Mouse (Mus musculus): ENCODE measurements around the gene 9130023H24Rik.

Gene 9130023H24Rik

DNA sequence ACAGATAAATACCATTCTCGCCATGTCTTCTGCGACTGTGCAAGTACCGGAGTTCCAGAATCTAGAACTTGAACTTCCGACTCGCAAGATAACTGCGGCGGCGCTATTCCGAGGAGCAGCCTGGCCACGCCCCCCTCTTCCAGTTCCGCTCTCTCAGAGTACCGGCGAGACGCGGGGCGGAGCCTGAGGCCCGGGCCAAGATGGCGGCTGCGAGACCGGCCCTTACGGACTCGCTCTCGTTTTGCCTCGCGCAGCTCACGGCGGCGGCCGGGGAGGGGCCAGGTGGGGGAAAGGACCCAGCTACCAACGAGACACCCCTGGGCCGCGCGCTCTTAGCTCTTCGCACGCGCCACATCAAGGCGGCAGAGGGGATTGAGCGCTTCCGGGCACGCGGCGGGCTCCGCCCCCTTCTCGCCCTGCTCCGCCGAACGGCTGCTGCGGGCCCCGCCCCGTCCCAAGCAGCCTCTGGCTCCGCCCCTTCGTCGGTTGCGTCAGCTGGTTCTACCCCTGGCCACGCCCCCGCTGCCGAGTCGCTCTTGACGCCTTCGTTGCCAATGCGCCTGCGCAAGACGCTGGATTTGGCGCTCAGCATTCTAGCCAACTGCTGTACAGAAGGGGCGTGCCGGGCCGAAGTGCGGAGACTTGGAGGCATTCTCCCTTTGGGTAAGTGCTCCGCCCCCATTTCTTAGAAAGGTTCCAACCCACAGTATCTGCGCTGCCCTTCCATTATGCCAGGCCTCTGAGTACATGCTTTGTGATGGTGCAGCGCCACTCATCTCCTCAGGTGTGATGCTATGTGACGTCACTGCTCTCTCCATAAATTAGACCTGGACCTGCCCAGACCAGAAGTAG, at the start of gene 9130023H24Rik:
9130023H24Rik (minus strand) TSS at position 105 of the 852 bp plus-strand sequence.
- DNase-seq (ENCODE audit: low spot score in 2 of 2): peak; percentile 99

DNA sequence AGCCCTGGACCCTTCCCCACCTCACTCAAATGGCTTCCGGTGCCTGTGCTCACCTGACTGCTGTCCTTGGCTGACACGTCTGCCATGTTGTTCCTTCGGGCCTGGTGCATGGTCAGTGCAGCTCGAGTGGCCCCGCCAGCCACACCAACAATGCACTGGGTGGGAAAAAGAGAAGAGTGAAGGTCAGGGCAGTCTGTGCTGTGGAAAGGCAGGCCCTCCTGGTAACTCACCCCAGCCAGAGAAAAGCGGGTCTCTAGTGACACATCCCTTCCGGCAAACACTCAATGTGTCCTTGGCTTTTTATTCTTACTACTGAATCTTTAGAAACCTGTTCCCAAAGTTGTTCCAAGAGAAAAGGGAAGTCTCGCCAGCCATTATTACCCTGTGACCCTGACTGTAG, 47.2 kb upstream of the 9130023H24Rik start:
- DNase-seq (ENCODE audit: low spot score in 2 of 2): no peak

GRCm38 (mm10) chr7:128284047-128284446, 46.2 kb upstream of the 9130023H24Rik start:
- no peak for DNase-seq (ENCODE audit: low spot score in 2 of 2)

DNA sequence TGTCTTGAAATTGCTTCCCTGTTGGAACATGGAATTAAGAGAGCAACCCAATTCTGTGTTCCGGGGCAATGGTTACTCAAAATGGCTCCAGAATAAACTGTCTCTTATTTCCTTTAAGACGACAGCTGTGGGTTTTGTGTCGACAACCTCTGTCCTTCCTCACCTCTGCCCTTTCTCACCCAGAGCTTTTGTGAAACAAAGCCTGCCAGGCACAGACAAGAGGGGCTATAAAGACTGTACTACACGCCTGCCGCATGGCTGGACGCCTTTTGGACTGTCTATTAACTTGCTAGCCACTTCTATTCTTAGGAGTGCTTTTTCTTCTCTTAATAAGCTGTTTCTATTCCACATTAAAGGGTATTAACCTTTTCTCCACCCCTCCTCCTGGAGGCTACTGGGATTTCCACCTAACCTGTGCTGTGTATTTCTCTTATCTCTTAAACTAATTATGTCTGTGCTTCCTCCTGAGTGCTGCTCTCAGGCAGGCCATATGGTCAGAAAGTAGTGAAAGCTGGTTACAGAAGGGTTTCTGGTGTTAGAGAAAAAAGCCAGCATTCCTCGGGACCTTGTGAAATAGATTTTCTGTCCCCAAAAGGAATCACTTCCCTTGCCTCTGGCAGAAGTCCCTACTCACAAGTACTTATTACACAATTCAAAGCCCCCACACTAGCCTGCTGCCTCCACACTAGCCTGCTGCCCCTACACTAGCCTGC, 44.9 kb upstream of the 9130023H24Rik start:
- no peak for DNase-seq (ENCODE audit: low spot score in 2 of 2)

DNA sequence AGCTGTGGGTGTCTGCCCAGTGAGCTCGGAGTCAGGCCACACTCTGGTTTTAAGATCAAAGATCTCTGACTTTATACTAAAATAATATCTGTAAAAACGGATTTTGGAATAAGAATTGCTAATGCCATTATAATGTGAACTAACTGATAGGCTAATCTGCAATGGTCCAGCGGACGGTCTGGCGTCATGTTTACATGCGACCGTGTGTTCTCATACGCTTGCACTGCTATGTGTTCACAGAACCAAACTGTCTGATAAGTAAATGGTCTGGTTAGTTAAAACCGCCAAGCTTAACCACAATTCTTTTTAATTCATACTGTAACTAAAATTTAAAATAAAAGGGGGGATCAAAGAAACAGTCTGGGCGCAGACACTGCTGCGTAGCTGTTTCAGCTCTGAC, 43.9 kb upstream of the 9130023H24Rik start:
- no peak for DNase-seq (ENCODE audit: low spot score in 2 of 2)

- DNase-seq (ENCODE audit: low spot score in 2 of 2): no peak
Observed at GRCm38 (mm10) chr7:128279750-128280149, 41.9 kb upstream of the 9130023H24Rik start.

DNA sequence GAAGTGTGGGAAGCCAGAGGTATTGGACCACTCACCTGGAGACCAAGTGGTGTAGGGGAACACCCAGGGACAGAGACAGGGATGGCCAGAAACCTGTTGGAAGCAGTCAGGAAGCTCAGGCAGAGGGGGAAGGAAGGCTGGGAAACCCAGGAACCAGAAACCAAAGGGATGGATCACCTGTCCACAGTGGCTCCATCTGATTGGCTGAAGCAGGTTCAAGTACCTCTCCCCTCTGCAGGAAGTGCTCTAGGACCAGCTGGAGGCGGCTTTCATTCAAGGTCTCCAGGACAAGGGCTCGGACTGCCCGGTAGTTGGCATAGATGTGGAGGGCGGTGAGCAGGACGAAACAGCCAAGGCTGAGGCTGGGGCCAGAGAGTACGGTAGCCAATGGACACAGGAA, 38.2 kb upstream of the 9130023H24Rik start:
- DNase-seq (ENCODE audit: low spot score in 2 of 2): no peak

- no peak for DNase-seq (ENCODE audit: low spot score in 2 of 2)
Observed at GRCm38 (mm10) chr7:128271496-128271895, 33.7 kb upstream of the 9130023H24Rik start.

- DNase-seq (ENCODE audit: low spot score in 2 of 2): no peak
Observed at GRCm38 (mm10) chr7:128270431-128270850, 32.6 kb upstream of the 9130023H24Rik start.

DNA sequence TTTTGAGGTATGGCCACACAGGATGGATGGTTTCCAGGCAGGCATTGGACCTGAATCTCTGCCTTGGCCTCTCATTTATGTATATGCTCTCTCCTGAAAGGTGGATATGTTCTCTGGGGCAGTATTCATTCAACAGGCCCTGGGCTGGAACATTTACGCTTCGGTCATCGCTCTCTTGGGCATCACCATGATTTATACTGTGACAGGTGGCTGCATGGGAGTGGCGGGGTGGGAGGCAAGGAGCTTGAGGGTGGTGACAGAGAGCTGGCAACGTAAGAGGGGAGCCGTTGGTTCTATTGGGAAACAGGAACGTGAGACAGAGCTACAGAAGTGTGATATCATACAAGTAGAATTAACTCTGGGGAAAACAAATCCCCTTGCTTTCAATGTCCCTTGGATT, 30.0 kb upstream of the 9130023H24Rik start:
- no peak for DNase-seq (ENCODE audit: low spot score in 2 of 2)

DNA sequence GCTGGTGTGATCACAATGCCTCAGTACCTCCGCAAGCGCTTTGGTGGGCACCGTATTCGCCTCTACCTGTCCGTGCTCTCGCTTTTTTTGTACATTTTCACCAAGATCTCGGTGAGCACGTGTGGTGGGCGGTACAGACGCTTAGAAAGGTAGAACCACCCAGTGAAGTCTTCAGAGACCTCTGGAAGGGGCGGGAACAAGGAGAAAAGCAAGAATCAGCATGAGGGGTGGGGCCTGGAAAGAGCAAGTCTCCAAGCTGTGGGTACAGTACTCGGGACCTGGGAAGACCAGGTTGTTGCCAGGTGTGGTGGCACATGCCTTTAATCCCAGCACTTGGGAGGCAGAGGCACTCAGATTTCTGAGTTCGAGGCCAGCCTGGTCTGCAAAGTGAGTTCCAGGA, 29.6 kb upstream of the 9130023H24Rik start:
- no peak for DNase-seq (ENCODE audit: low spot score in 2 of 2)

DNA sequence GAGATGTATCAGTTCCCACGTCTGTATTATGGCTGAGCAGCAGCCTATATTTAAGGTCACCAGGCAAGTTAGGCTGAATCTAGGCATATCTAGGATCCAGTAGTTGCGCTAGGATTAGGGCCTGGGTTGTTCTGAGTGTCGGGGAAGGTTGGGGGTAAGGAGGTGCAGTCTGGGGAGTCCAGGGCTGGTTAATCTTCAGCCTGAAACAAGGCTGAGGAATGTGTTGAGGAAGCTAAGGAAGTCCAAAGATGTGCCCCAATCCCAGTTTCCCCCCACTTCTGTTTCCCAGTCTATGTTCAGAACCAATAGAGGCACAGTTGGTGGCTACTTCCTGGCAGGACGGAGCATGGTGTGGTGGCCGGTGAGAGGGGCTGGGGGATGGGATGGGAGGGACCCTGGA, 28.2 kb upstream of the 9130023H24Rik start:
- no peak for DNase-seq (ENCODE audit: low spot score in 2 of 2)

GRCm38 (mm10) chr7:128265411-128265810, 27.6 kb upstream of the 9130023H24Rik start, which contains the start of gene Slc5a2:
Slc5a2 (plus strand) TSS chr7:128265657.
- no peak for DNase-seq (ENCODE audit: low spot score in 2 of 2)

GRCm38 (mm10) chr7:128256783-128257334, 19.0 kb upstream of the 9130023H24Rik start:
- no peak for DNase-seq (ENCODE audit: low spot score in 2 of 2)

DNA sequence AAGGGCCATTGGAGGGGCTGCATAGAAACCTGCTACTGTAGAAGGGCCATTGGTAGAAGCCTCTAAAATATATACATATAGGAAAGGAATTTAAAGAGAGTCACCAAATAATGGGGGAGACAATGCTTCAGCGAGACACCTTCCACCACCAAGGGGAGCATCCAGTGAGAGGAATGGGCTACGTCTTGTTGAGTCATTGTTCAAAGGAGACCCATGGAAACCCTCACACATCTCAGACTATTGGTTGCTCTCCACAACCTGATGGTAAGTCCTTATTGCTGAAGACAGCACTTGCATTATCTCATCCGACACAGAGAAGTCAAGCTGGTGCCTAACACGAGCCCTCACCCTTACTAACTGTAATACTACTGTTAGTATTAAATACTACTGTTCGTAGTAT, 17.9 kb upstream of the 9130023H24Rik start:
- DNase-seq (ENCODE audit: low spot score in 2 of 2): no peak

DNA sequence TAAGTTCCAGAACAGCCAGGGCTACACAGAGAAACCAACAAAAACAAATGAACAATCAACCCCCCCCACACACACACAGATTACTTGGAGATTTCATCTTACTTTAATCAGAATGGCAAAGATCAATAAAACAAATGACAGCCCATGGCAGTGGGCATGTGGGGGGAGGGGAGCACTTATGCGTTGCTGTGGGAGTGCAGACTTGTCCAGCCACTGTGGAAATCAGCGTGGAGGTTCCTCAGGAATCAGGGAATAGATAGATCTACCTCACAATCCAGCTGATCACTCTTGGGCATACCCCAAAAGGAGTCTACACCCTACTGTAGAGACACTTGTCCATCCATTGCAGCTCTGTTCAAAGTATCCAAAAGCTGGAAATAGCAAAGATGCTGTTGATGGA, 17.1 kb upstream of the 9130023H24Rik start:
- no peak for DNase-seq (ENCODE audit: low spot score in 2 of 2)

GRCm38 (mm10) chr7:128252609-128253008, 14.8 kb upstream of the 9130023H24Rik start:
- DNase-seq (ENCODE audit: low spot score in 2 of 2): peak; percentile 75 to 80

GRCm38 (mm10) chr7:128251946-128252345, 14.1 kb upstream of the 9130023H24Rik start:
- DNase-seq (ENCODE audit: low spot score in 2 of 2): no peak

DNA sequence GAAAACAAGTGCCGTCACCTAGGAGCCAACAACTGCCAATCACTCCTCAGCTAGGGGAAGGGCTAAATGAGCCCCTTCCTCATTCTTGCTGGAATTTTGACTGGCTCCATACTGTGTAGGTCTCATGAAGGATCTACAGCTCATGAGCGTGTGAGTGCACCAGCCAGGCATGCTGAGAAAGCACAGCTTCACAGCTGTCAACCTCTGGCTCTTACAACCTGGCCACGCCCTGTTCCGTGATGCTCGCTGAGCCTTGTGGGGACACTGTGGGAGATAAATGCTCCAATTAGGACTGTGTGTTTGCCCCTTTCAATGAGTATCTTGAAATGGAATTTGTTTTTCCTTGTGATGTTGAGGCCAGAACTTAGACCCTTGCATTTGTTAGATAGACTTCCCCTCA, 12.2 kb upstream of the 9130023H24Rik start:
- no peak for DNase-seq (ENCODE audit: low spot score in 2 of 2)

DNA sequence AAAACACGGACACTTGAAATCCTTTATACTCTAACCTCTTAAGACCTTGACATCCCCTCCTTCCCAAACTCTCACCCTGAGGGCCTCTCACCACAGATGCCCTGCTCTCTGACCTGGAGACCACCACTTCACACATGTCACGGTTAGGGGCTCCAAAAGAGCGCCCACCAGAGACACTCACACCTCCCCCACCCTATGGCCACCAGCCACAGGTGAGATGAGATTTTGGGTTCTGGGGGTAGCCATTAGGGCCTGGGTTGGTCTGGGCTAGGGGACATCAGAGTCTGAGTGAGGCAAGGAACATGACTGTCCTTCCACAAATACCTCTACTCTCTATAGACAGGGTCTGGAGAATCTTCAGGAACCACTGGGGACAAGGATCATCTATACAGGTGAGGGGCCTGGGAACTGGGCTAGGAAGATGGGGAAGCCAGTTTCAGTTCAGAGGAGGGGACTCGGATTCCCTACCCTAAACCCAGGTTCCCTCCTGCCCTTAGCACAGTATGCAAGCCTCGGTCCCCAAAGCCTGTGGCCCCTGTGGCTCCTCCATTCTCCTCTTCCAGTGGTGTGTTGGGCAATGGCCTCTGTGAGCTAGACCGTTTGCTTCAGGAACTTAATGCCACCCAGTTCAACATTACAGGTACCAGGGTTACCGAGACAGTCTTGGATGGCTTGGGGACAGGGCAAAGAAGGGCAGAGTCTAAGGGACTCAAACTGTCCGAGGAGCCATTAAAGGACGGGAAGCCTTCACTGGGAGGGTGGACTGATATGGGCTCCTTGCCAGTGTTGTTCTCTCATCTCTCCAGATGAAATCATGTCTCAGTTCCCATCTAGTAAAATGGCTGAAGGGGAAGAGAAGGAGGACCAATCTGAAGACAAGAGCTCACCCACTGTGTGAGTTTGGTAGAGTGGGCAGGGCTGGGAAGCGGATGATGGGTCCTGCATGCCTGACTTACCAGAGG, 10.5 kb upstream of the 9130023H24Rik start:
- no peak for DNase-seq (ENCODE audit: low spot score in 2 of 2)

- peak; percentile 91 to 92 for DNase-seq (ENCODE audit: low spot score in 2 of 2)
Observed at GRCm38 (mm10) chr7:128247443-128247842, 9.6 kb upstream of the 9130023H24Rik start.
